Mouse (Mus musculus): ENCODE measurements around the gene Slc38a2. TPM values are rescaled to one million over a fixed set of nuclear protein-coding genes. Genes with fewer than 3 reads are reported as not detected.

Gene Slc38a2
- polyA plus RNA-seq, 1 experiment from 2014 or later, result 149 TPM

DNA sequence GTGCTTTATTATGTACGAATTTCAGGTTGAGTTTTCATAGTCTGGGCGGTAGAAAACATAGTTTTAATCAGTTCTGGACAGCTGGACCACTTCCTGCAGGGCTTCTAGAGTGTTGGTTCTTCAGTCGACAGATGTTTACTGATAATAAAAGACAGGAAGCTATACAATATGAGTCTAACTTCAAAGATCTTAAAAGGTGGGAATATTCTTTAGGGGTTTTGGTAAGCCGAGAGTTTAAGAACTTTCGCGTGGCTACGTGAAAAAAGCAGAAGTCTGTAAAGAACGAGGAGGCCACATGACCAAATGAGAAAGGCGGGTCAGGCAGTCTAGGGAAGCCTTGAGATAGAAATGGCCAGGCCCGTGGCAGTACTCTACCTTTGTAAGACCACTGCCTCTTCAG lies 29.5 kb upstream of the Slc38a2 start:
- ATAC-seq (ENCODE audit: insufficient number of reproducible peaks, insufficient read depth, low FRiP score, low read depth), result no peak
- Histone ChIP-seq H3K4me1 (ENCODE audit: control insufficient read depth, insufficient read depth, low read length) (peaks cover 6% of the 10 kb centered on the region; the same call in 1 of the 2 replicates), H3K27ac (ENCODE audit: low read length) (peak overlapping the region; percentile 58), H3K9me3 (ENCODE audit: control insufficient read depth, low read depth, low read length) (no peaks in the 10 kb centered on the region), H3K4me2 (replicated peaks; ENCODE audit: low read depth, low read length) (no peak overlapping the region), H3K4me3 (ENCODE audit: low read depth, low read length) (no peak overlapping the region), H3K9ac (replicated peaks; ENCODE audit: low read depth, low read length) (no peak overlapping the region), H3K36me3 (ENCODE audit: control insufficient read depth, insufficient read depth, low read length) (no peaks in the 10 kb centered on the region), H3K27me3 (ENCODE audit: control insufficient read depth, insufficient read depth, low read length) (no peaks in the 10 kb centered on the region)
- WGBS, result 27% methylated on average over 10 of the region's 10 CpGs

DNA sequence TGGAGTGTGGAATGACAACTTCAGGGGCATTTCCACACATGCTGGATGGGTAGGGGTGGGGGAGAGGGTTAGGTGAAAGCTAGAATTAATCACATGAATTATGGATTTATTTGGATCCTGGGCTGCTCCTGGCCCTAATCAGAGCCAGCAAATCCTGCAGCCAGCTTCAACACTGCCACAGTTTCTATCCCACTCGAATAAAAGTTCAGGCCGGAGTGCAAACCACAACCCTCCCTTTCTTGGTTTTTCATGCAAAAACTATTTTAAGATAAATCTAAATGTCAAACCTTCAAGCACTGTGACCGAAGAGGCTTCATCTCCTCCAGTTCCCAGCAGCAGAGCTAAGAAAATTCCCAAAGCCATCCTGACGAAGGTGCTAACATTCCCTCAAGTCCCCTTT lies 28.8 kb upstream of the Slc38a2 start:
- no peak overlapping the region for H3K9ac ChIP-seq (replicated peaks; ENCODE audit: low read depth, low read length)
- no peaks in the 10 kb centered on the region for H3K27me3 ChIP-seq (ENCODE audit: control insufficient read depth, insufficient read depth, low read length)
- H3K9me3 ChIP-seq (ENCODE audit: control insufficient read depth, low read depth, low read length), result no peaks in the 10 kb centered on the region
- H3K4me3 ChIP-seq (ENCODE audit: low read depth, low read length), result no peak overlapping the region
- no peak for ATAC-seq (ENCODE audit: insufficient number of reproducible peaks, insufficient read depth, low FRiP score, low read depth)
- 42% methylated on average over 4 of the region's 4 CpGs for WGBS
- no peaks in the 10 kb centered on the region for H3K36me3 ChIP-seq (ENCODE audit: control insufficient read depth, insufficient read depth, low read length)
- H3K4me1 ChIP-seq (ENCODE audit: control insufficient read depth, insufficient read depth, low read length), result peaks cover 6% of the 10 kb centered on the region; the same call in 1 of the 2 replicates
- H3K4me2 ChIP-seq (replicated peaks; ENCODE audit: low read depth, low read length), result no peak overlapping the region
- H3K27ac ChIP-seq (ENCODE audit: low read length), result peak overlapping the region; percentile 58

DNA sequence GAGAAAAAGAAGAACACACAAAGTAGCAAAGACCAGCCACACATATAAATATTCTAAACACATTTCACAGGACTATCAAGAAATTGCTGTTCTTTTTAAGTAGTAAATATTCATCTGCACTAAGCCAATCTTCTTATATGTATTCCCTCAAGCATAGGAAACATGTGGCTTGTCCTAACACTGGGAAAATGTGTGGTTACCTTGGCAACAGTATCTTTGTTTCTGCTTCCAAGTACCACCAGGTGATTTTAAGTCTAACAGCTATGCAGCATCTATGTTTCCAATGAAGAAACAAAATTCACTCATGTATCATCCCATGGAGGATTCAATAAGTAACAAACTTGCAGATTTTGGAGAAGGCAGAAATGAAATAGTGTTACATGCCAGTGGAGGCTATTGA lies 25.0 kb upstream of the Slc38a2 start:
- Histone ChIP-seq H3K36me3 (ENCODE audit: control insufficient read depth, insufficient read depth, low read length) (no peaks in the 10 kb centered on the region), H3K9me3 (ENCODE audit: control insufficient read depth, low read depth, low read length) (no peaks in the 10 kb centered on the region), H3K9ac (replicated peaks; ENCODE audit: low read depth, low read length) (no peak overlapping the region), H3K27ac (ENCODE audit: low read length) (no peak overlapping the region), H3K4me3 (ENCODE audit: low read depth, low read length) (no peak overlapping the region), H3K27me3 (ENCODE audit: control insufficient read depth, insufficient read depth, low read length) (no peaks in the 10 kb centered on the region), H3K4me1 (ENCODE audit: control insufficient read depth, insufficient read depth, low read length) (peaks cover 6% of the 10 kb centered on the region; the same call in 1 of the 2 replicates), H3K4me2 (replicated peaks; ENCODE audit: low read depth, low read length) (no peak overlapping the region)
- ATAC-seq (ENCODE audit: insufficient number of reproducible peaks, insufficient read depth, low FRiP score, low read depth), result no peak

DNA sequence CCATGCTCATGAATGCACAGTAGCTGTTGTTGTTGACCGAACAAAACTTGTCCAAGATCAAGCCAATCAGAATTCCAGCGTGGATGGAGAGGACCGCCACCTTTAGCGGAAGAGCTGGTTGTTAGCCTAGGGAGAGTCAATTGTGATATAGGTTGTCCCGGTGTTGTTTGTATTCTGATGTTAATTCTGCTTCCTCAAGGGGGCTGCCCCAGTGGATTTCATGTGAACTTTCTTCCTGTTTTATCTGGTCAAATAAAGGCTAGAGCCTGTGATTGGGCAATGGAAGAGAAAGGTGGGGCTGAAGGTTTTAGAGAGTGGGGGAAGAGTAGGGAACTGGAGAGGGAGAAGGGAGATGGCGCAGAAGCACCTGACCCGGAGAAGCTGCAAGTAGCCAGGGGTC lies 22.7 kb upstream of the Slc38a2 start:
- H3K27me3 ChIP-seq (ENCODE audit: control insufficient read depth, insufficient read depth, low read length), result no peaks in the 10 kb centered on the region
- H3K9ac ChIP-seq (replicated peaks; ENCODE audit: low read depth, low read length), result no peak overlapping the region
- no peak overlapping the region for H3K27ac ChIP-seq (ENCODE audit: low read length)
- ATAC-seq (ENCODE audit: insufficient number of reproducible peaks, insufficient read depth, low FRiP score, low read depth), result no peak
- H3K4me1 ChIP-seq (ENCODE audit: control insufficient read depth, insufficient read depth, low read length), result no peaks in the 10 kb centered on the region
- no peak overlapping the region for H3K4me2 ChIP-seq (replicated peaks; ENCODE audit: low read depth, low read length)
- no peak overlapping the region for H3K4me3 ChIP-seq (ENCODE audit: low read depth, low read length)
- no peaks in the 10 kb centered on the region for H3K9me3 ChIP-seq (ENCODE audit: control insufficient read depth, low read depth, low read length)
- H3K36me3 ChIP-seq (ENCODE audit: control insufficient read depth, insufficient read depth, low read length), result no peaks in the 10 kb centered on the region
- 85% methylated on average over 7 of the region's 7 CpGs for WGBS

DNA sequence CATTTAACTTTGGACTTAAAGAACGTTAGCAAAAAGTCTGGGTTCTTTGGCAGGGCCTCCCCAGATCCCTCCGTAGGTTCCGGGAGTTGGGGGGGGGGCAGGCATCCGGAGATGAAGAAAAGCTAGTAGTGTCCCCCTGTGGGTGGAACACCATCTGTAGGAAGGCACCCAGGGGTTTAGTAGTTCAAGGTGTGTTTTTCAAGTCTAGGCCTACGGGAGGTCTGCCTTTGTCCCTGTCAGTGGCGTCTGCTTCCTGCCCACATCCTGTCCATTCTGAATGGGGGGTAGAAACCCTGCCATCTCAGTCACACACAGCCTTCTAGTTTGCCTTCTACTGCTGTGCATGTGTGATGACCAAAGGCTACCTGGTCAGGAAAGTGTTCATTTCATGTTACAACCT lies 20.6 kb upstream of the Slc38a2 start:
- no peak overlapping the region for H3K9ac ChIP-seq (replicated peaks; ENCODE audit: low read depth, low read length)
- no peaks in the 10 kb centered on the region for H3K36me3 ChIP-seq (ENCODE audit: control insufficient read depth, insufficient read depth, low read length)
- H3K4me3 ChIP-seq (ENCODE audit: low read depth, low read length), result no peak overlapping the region
- 84% methylated on average over 6 of the region's 6 CpGs for WGBS
- no peaks in the 10 kb centered on the region for H3K27me3 ChIP-seq (ENCODE audit: control insufficient read depth, insufficient read depth, low read length)
- no peaks in the 10 kb centered on the region for H3K4me1 ChIP-seq (ENCODE audit: control insufficient read depth, insufficient read depth, low read length)
- H3K27ac ChIP-seq (ENCODE audit: low read length), result no peak overlapping the region
- ATAC-seq (ENCODE audit: insufficient number of reproducible peaks, insufficient read depth, low FRiP score, low read depth), result no peak
- no peaks in the 10 kb centered on the region for H3K9me3 ChIP-seq (ENCODE audit: control insufficient read depth, low read depth, low read length)
- H3K4me2 ChIP-seq (replicated peaks; ENCODE audit: low read depth, low read length), result no peak overlapping the region

DNA sequence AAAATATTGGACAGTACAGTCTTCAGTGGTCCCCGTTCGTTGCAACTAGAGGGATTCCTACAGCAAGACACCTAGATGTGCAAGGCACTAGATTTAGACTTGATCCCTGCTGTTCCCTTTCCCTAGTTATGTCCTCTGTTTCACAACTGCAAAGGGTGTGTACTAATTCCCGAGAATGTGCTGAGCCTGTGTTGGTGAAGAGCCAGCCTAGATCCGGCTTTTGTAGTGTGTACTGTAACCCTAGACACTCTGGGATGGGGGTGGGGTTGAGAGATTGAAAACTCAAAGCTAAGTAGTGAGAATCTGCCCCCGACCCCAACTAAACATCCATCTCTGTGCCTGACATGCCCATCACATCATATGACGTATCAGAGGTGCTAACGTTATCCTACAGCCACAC lies 18.9 kb upstream of the Slc38a2 start:
- Histone ChIP-seq H3K36me3 (ENCODE audit: control insufficient read depth, insufficient read depth, low read length) (no peaks in the 10 kb centered on the region), H3K27ac (ENCODE audit: low read length) (no peak overlapping the region), H3K4me1 (ENCODE audit: control insufficient read depth, insufficient read depth, low read length) (no peaks in the 10 kb centered on the region), H3K4me2 (replicated peaks; ENCODE audit: low read depth, low read length) (no peak overlapping the region), H3K4me3 (ENCODE audit: low read depth, low read length) (no peak overlapping the region), H3K9me3 (ENCODE audit: control insufficient read depth, low read depth, low read length) (no peaks in the 10 kb centered on the region), H3K9ac (replicated peaks; ENCODE audit: low read depth, low read length) (no peak overlapping the region), H3K27me3 (ENCODE audit: control insufficient read depth, insufficient read depth, low read length) (no peaks in the 10 kb centered on the region)
- WGBS, result 60% methylated on average over 7 of the region's 7 CpGs
- ATAC-seq (ENCODE audit: insufficient number of reproducible peaks, insufficient read depth, low FRiP score, low read depth), result no peak

DNA sequence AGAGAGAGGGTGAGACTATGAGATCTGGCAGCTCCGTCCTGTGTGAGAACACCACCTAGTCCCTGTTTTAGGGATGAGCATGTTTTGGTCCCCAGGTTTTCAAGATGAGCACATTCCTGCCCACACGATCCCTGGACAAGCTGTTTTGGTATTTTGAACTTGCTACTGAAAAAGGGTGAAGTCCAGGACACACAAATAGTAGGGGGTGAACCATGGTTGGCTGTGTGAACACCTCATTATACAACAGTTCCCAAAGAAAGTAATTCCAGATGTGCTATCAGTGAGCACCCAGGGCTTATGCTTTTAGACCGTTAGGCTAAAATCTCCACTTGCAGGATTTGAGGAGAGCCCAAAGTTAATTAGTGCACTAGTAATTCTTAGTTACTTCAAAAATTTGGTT lies 17.7 kb upstream of the Slc38a2 start:
- WGBS, result 70% methylated on average over 3 of the region's 3 CpGs
- ATAC-seq (ENCODE audit: insufficient number of reproducible peaks, insufficient read depth, low FRiP score, low read depth), result no peak
- H3K4me3 ChIP-seq (ENCODE audit: low read depth, low read length), result no peak overlapping the region

DNA sequence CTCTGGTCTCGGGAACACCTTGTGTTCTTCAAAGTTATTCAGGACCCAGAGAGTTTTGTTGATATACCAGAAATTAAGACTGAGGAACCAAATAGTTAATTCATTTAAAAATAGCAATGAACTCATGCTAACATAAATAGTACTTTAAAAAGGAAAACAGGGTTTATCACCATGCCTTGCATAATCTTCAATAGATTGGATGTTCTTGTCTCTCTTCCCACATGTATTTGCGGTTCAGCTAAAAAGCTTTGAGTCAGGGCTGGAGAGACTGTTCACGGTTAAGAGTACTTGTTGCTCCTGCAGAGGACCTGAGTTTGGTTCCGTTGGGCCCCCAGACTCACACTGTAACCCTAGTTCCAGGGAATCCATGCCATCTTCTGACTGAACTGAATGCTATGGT lies 16.8 kb upstream of the Slc38a2 start:
- no peak overlapping the region for H3K4me3 ChIP-seq (ENCODE audit: low read depth, low read length)
- H3K36me3 ChIP-seq (ENCODE audit: control insufficient read depth, insufficient read depth, low read length), result no peaks in the 10 kb centered on the region
- H3K27me3 ChIP-seq (ENCODE audit: control insufficient read depth, insufficient read depth, low read length), result no peaks in the 10 kb centered on the region
- no peaks in the 10 kb centered on the region for H3K9me3 ChIP-seq (ENCODE audit: control insufficient read depth, low read depth, low read length)
- no peak overlapping the region for H3K27ac ChIP-seq (ENCODE audit: low read length)
- H3K4me2 ChIP-seq (replicated peaks; ENCODE audit: low read depth, low read length), result no peak overlapping the region
- WGBS, result 91% methylated on average over 4 of the region's 4 CpGs
- no peak for ATAC-seq (ENCODE audit: insufficient number of reproducible peaks, insufficient read depth, low FRiP score, low read depth)
- no peaks in the 10 kb centered on the region for H3K4me1 ChIP-seq (ENCODE audit: control insufficient read depth, insufficient read depth, low read length)
- no peak overlapping the region for H3K9ac ChIP-seq (replicated peaks; ENCODE audit: low read depth, low read length)

More for the DNA sequence above, 17.7 kb upstream of the Slc38a2 start:
- Histone ChIP-seq H3K9ac (replicated peaks; ENCODE audit: low read depth, low read length) (no peak overlapping the region), H3K27me3 (ENCODE audit: control insufficient read depth, insufficient read depth, low read length) (no peaks in the 10 kb centered on the region), H3K4me1 (ENCODE audit: control insufficient read depth, insufficient read depth, low read length) (no peaks in the 10 kb centered on the region), H3K9me3 (ENCODE audit: control insufficient read depth, low read depth, low read length) (no peaks in the 10 kb centered on the region), H3K36me3 (ENCODE audit: control insufficient read depth, insufficient read depth, low read length) (no peaks in the 10 kb centered on the region), H3K27ac (ENCODE audit: low read length) (no peak overlapping the region), H3K4me2 (replicated peaks; ENCODE audit: low read depth, low read length) (no peak overlapping the region)

DNA sequence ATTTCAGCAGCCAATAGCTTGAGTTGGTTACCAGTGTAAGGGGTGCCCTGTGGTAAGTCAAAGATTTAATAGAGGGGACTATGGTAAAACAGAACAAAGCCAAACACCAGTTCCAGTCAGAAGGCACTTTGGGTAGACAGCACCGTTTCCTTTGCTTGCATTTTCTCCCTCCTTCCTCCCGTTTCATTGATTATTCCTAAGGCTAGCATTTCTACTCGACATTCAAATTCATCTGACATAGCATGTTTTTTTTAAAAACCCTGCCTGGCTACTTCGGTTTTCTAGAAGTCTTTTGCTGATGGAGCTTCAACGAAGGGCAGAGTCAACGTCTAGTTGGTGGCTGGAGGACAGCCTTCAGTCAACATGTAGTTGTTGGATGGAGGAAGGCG lies 16.2 kb upstream of the Slc38a2 start:
- H3K9me3 ChIP-seq (ENCODE audit: control insufficient read depth, low read depth, low read length), result no peaks in the 10 kb centered on the region
- H3K27ac ChIP-seq (ENCODE audit: low read length), result no peak overlapping the region
- no peak overlapping the region for H3K4me2 ChIP-seq (replicated peaks; ENCODE audit: low read depth, low read length)
- H3K4me1 ChIP-seq (ENCODE audit: control insufficient read depth, insufficient read depth, low read length), result peaks cover 5% of the 10 kb centered on the region; the same call in 1 of the 2 replicates
- H3K4me3 ChIP-seq (ENCODE audit: low read depth, low read length), result no peak overlapping the region
- H3K27me3 ChIP-seq (ENCODE audit: control insufficient read depth, insufficient read depth, low read length), result no peaks in the 10 kb centered on the region
- WGBS, result 87% methylated on average over 7 of the region's 7 CpGs
- H3K9ac ChIP-seq (replicated peaks; ENCODE audit: low read depth, low read length), result no peak overlapping the region
- no peaks in the 10 kb centered on the region for H3K36me3 ChIP-seq (ENCODE audit: control insufficient read depth, insufficient read depth, low read length)
- no peak for ATAC-seq (ENCODE audit: insufficient number of reproducible peaks, insufficient read depth, low FRiP score, low read depth)

Data from stomach, embryonic 14.5 days (tissue).